Mouse (Mus musculus) mature B cell (primary cell): ENCODE data around the gene Nap1l3.

Experiments
- in situ Hi-C: fragments of 300-500 bp; cut with MboI; formaldehyde crosslinking; loops from 2 replicates; pipeline ENCODE4 v1.14.3; 2019

The Nap1l3 gene

GRCm38 (mm10) chrX:122396781-122397581 is at the start of gene Nap1l3:
Gene Nap1l3, minus strand, starts transcription at chrX:122397401.
- in situ Hi-C loops, result no loop called here

GRCm38 (mm10) chrX:122397652-122398051 is 451 bp upstream of the Nap1l3 start:
- in situ Hi-C loops, result no loop called here
